Mouse (Mus musculus): Measurements from ENCODE around the gene Zdhhc8.

Zdhhc8 gene

GRCm38 (mm10) chr16:18233919-18234670 is 841 bp downstream of the Zdhhc8 start:
- in situ Hi-C loops (cut with MboI; ENCODE audit: low pct_unique_long_range_greater_than_20kb in 1 of 2, low sequenced_read_pairs in 2 of 2, unreplicated experiment in 1 of 2) = no loop called here

- in situ Hi-C loops (cut with MboI; ENCODE audit: low pct_unique_long_range_greater_than_20kb in 1 of 2, low sequenced_read_pairs in 2 of 2, unreplicated experiment in 1 of 2) = no loop called here
These were observed 1.5 kb downstream of the Zdhhc8 start for GRCm38 (mm10) chr16:18233451-18233850.

GRCm38 (mm10) chr16:18231451-18231850 is 3.5 kb downstream of the Zdhhc8 start:
- in situ Hi-C loops (cut with MboI; ENCODE audit: low pct_unique_long_range_greater_than_20kb in 1 of 2, low sequenced_read_pairs in 2 of 2, unreplicated experiment in 1 of 2) = no loop called here

GRCm38 (mm10) chr16:18231047-18231446 is 3.9 kb downstream of the Zdhhc8 start:
- in situ Hi-C loops (cut with MboI; ENCODE audit: low pct_unique_long_range_greater_than_20kb in 1 of 2, low sequenced_read_pairs in 2 of 2, unreplicated experiment in 1 of 2) = no loop called here

GRCm38 (mm10) chr16:18230617-18231016 is 4.3 kb downstream of the Zdhhc8 start:
- in situ Hi-C loops (cut with MboI; ENCODE audit: low pct_unique_long_range_greater_than_20kb in 1 of 2, low sequenced_read_pairs in 2 of 2, unreplicated experiment in 1 of 2) = no loop called here

GRCm38 (mm10) chr16:18229622-18230021 is 5.3 kb downstream of the Zdhhc8 start:
- in situ Hi-C loops (cut with MboI; ENCODE audit: low pct_unique_long_range_greater_than_20kb in 1 of 2, low sequenced_read_pairs in 2 of 2, unreplicated experiment in 1 of 2) = no loop called here

- in situ Hi-C loops (cut with MboI; ENCODE audit: low pct_unique_long_range_greater_than_20kb in 1 of 2, low sequenced_read_pairs in 2 of 2, unreplicated experiment in 1 of 2) = no loop called here
These were observed 6.1 kb downstream of the Zdhhc8 start for GRCm38 (mm10) chr16:18228856-18229255.

- in situ Hi-C loops (cut with MboI; ENCODE audit: low pct_unique_long_range_greater_than_20kb in 1 of 2, low sequenced_read_pairs in 2 of 2, unreplicated experiment in 1 of 2) = no loop called here
These were observed 7.0 kb downstream of the Zdhhc8 start for GRCm38 (mm10) chr16:18227897-18228422.

- in situ Hi-C loops (cut with MboI; ENCODE audit: low pct_unique_long_range_greater_than_20kb in 1 of 2, low sequenced_read_pairs in 2 of 2, unreplicated experiment in 1 of 2) = no loop called here
These were observed 7.7 kb downstream of the Zdhhc8 start for GRCm38 (mm10) chr16:18227187-18227586.

GRCm38 (mm10) chr16:18222188-18222587 is 12.7 kb downstream of the Zdhhc8 start:
- in situ Hi-C loops (cut with MboI; ENCODE audit: low pct_unique_long_range_greater_than_20kb in 1 of 2, low sequenced_read_pairs in 2 of 2, unreplicated experiment in 1 of 2) = no loop called here

GRCm38 (mm10) chr16:18221543-18221898 is 13.4 kb downstream of the Zdhhc8 start:
- in situ Hi-C loops (cut with MboI; ENCODE audit: low pct_unique_long_range_greater_than_20kb in 1 of 2, low sequenced_read_pairs in 2 of 2, unreplicated experiment in 1 of 2) = no loop called here

GRCm38 (mm10) chr16:18220856-18221542 is 13.9 kb downstream of the Zdhhc8 start:
- in situ Hi-C loops (cut with MboI; ENCODE audit: low pct_unique_long_range_greater_than_20kb in 1 of 2, low sequenced_read_pairs in 2 of 2, unreplicated experiment in 1 of 2) = no loop called here

- in situ Hi-C loops (cut with MboI; ENCODE audit: low pct_unique_long_range_greater_than_20kb in 1 of 2, low sequenced_read_pairs in 2 of 2, unreplicated experiment in 1 of 2) = no loop called here
These were observed 14.9 kb downstream of the Zdhhc8 start for GRCm38 (mm10) chr16:18220001-18220400.

- in situ Hi-C loops (cut with MboI; ENCODE audit: low pct_unique_long_range_greater_than_20kb in 1 of 2, low sequenced_read_pairs in 2 of 2, unreplicated experiment in 1 of 2) = loop anchor here (10.0 kb wide), 2 partner anchors 54 to 304 kb away; partner anchors contain the start of genes Ess2 (in 1 of the 2) and Gsc2 (in 1 of the 2)
These were observed 16.3 kb downstream of the Zdhhc8 start for GRCm38 (mm10) chr16:18218580-18218996.

GRCm38 (mm10) chr16:18217579-18217978 is 17.4 kb downstream of the Zdhhc8 start, which contains the start of gene Ccdc188:
Gene Ccdc188 (plus strand): TSS chr16:18217879.
- in situ Hi-C loops (cut with MboI; ENCODE audit: low pct_unique_long_range_greater_than_20kb in 1 of 2, low sequenced_read_pairs in 2 of 2, unreplicated experiment in 1 of 2) = loop anchor here (10.0 kb wide), 2 partner anchors 53 to 303 kb away; partner anchors contain the start of genes Ess2 (in 1 of the 2) and Gsc2 (in 1 of the 2)

GRCm38 (mm10) chr16:18214858-18215257 is 20.1 kb downstream of the Zdhhc8 start:
- in situ Hi-C loops (cut with MboI; ENCODE audit: low pct_unique_long_range_greater_than_20kb in 1 of 2, low sequenced_read_pairs in 2 of 2, unreplicated experiment in 1 of 2) = loop anchor here (5.0 to 10.0 kb wide), 5 partner anchors 38 to 300 kb away; partner anchors contain the start of genes Ess2 (in 1 of the 2) and Gsc2 (in 1 of the 2)

GRCm38 (mm10) chr16:18213689-18214088 is 21.2 kb downstream of the Zdhhc8 start:
- in situ Hi-C loops (cut with MboI; ENCODE audit: low pct_unique_long_range_greater_than_20kb in 1 of 2, low sequenced_read_pairs in 2 of 2, unreplicated experiment in 1 of 2) = loop anchor here (5.0 to 10.0 kb wide), 5 partner anchors 36 to 299 kb away; partner anchors contain the start of genes Ess2 (in 1 of the 2) and Gsc2 (in 1 of the 2)

GRCm38 (mm10) chr16:18211417-18212171 is 23.3 kb downstream of the Zdhhc8 start:
- in situ Hi-C loops (cut with MboI; ENCODE audit: low pct_unique_long_range_greater_than_20kb in 1 of 2, low sequenced_read_pairs in 2 of 2, unreplicated experiment in 1 of 2) = loop anchor here (5.0 to 10.0 kb wide), 5 partner anchors 34 to 297 kb away; partner anchors contain the start of genes Ess2 (in 1 of the 2) and Gsc2 (in 1 of the 2)

Measured in mouse embryonic stem cell (cell line).